Mouse (Mus musculus): ENCODE measurements around the gene Fgd6. TPM values are rescaled to one million over a fixed set of nuclear protein-coding genes. Genes with fewer than 3 reads are reported as not detected.

Gene Fgd6
- polyA plus RNA-seq, 1 experiment from 2014 or later = 3.3 TPM

GRCm38 (mm10) chr10:94076966-94077825, 41.4 kb downstream of the Fgd6 start:
- no peak overlapping the region; the same call in 1 of the 2 replicates for H3K27ac ChIP-seq
- WGBS = 70% methylated on average over 14 of the region's 14 CpGs
- ATAC-seq (ENCODE audit: low FRiP score) = no peak

GRCm38 (mm10) chr10:94080740-94081139, 44.9 kb downstream of the Fgd6 start:
- no peak for ATAC-seq (ENCODE audit: low FRiP score)
- 76% methylated on average over 3 of the region's 3 CpGs for WGBS
- no peaks in the 10 kb centered on the region for H3K9me3 ChIP-seq
- peaks cover 13% of the 10 kb centered on the region for H3K4me1 ChIP-seq
- H3K27ac ChIP-seq = no peak overlapping the region
- no peak overlapping the region for H3K4me2 ChIP-seq
- H3K36me3 ChIP-seq (replicated peaks) = no peaks in the 10 kb centered on the region
- H3K27me3 ChIP-seq = no peaks in the 10 kb centered on the region
- no peak overlapping the region for H3K9ac ChIP-seq
- H3K4me3 ChIP-seq (replicated peaks) = no peak overlapping the region

More at GRCm38 (mm10) chr10:94076966-94077825, 41.4 kb downstream of the Fgd6 start:
- Histone ChIP-seq H3K4me2 (no peak overlapping the region), H3K9me3 (no peaks in the 10 kb centered on the region), H3K9ac (no peak overlapping the region), H3K4me3 (replicated peaks) (no peak overlapping the region), H3K4me1 (peaks cover 21% of the 10 kb centered on the region), H3K27me3 (no peaks in the 10 kb centered on the region), H3K36me3 (replicated peaks) (no peaks in the 10 kb centered on the region)

- H3K27me3 ChIP-seq = no peaks in the 10 kb centered on the region
- H3K4me2 ChIP-seq = no peak overlapping the region
- WGBS = 34% methylated on average over 7 of the region's 7 CpGs
- H3K36me3 ChIP-seq (replicated peaks) = no peaks in the 10 kb centered on the region
- no peak for ATAC-seq (ENCODE audit: low FRiP score)
- no peak overlapping the region for H3K4me3 ChIP-seq (replicated peaks)
- H3K27ac ChIP-seq = no peak overlapping the region
- peaks cover 11% of the 10 kb centered on the region for H3K4me1 ChIP-seq
- no peak overlapping the region for H3K9ac ChIP-seq
- H3K9me3 ChIP-seq = no peaks in the 10 kb centered on the region
Observed at GRCm38 (mm10) chr10:94082040-94082734, 46.4 kb downstream of the Fgd6 start.

GRCm38 (mm10) chr10:94086315-94086714, 50.5 kb downstream of the Fgd6 start:
- Histone ChIP-seq H3K27ac (no peak overlapping the region), H3K4me1 (peaks cover 13% of the 10 kb centered on the region), H3K4me2 (no peak overlapping the region), H3K9ac (no peak overlapping the region), H3K4me3 (replicated peaks) (no peak overlapping the region), H3K9me3 (no peaks in the 10 kb centered on the region), H3K36me3 (replicated peaks) (peaks cover 8% of the 10 kb centered on the region; the same call in 1 of the 2 replicates), H3K27me3 (no peaks in the 10 kb centered on the region)
- WGBS = 79% methylated on average over 8 of the region's 8 CpGs
- ATAC-seq (ENCODE audit: low FRiP score) = no peak

GRCm38 (mm10) chr10:94087367-94088077, 51.7 kb downstream of the Fgd6 start:
- peaks cover 7% of the 10 kb centered on the region for H3K4me1 ChIP-seq
- no peak for ATAC-seq (ENCODE audit: low FRiP score)
- no peak overlapping the region for H3K4me3 ChIP-seq (replicated peaks)
- 0 out of 2 replicates have a peak overlapping the region, but pooled peaks have one; percentile 50 for H3K27ac ChIP-seq
- peaks cover 13% of the 10 kb centered on the region for H3K36me3 ChIP-seq (replicated peaks)
- peak overlapping the region; percentile 15; the same call in 1 of the 2 replicates for H3K4me2 ChIP-seq
- no peaks in the 10 kb centered on the region for H3K9me3 ChIP-seq
- no peak overlapping the region for H3K9ac ChIP-seq
- WGBS = 57% methylated on average over 8 of the region's 11 CpGs
- H3K27me3 ChIP-seq = no peaks in the 10 kb centered on the region

GRCm38 (mm10) chr10:94090032-94090431, 54.2 kb downstream of the Fgd6 start:
- H3K27me3 ChIP-seq = no peaks in the 10 kb centered on the region
- H3K4me2 ChIP-seq = no peak overlapping the region
- no peak for ATAC-seq (ENCODE audit: low FRiP score)
- H3K9ac ChIP-seq = no peak overlapping the region
- peaks cover 13% of the 10 kb centered on the region for H3K36me3 ChIP-seq (replicated peaks)
- H3K27ac ChIP-seq = no peak overlapping the region
- H3K4me3 ChIP-seq (replicated peaks) = no peak overlapping the region
- 95% methylated on average over 3 of the region's 3 CpGs for WGBS
- H3K4me1 ChIP-seq = peaks cover 13% of the 10 kb centered on the region
- no peaks in the 10 kb centered on the region for H3K9me3 ChIP-seq

- Histone ChIP-seq H3K4me2 (no peak overlapping the region), H3K27me3 (no peaks in the 10 kb centered on the region), H3K27ac (no peak overlapping the region), H3K4me3 (replicated peaks) (no peak overlapping the region), H3K9ac (no peak overlapping the region), H3K36me3 (replicated peaks) (peaks cover 13% of the 10 kb centered on the region), H3K4me1 (0 out of 2 replicates have a peak, but pooled peaks cover 5% of the 10 kb centered on the region), H3K9me3 (no peaks in the 10 kb centered on the region)
- WGBS = 58% methylated on average over 5 of the region's 5 CpGs
- ATAC-seq (ENCODE audit: low FRiP score) = no peak
Observed at GRCm38 (mm10) chr10:94093534-94093933, 57.7 kb downstream of the Fgd6 start.

- no peak overlapping the region for H3K4me2 ChIP-seq
- H3K27me3 ChIP-seq = no peaks in the 10 kb centered on the region
- H3K9ac ChIP-seq = no peak overlapping the region
- H3K9me3 ChIP-seq = no peaks in the 10 kb centered on the region
- H3K4me1 ChIP-seq = 0 out of 2 replicates have a peak, but pooled peaks cover 5% of the 10 kb centered on the region
- WGBS = 86% methylated on average over 17 of the region's 17 CpGs
- no peak overlapping the region for H3K27ac ChIP-seq
- no peak for ATAC-seq (ENCODE audit: low FRiP score)
- H3K36me3 ChIP-seq (replicated peaks) = peaks cover 10% of the 10 kb centered on the region
- no peak overlapping the region for H3K4me3 ChIP-seq (replicated peaks)
Observed at GRCm38 (mm10) chr10:94095743-94096465, 60.1 kb downstream of the Fgd6 start.

GRCm38 (mm10) chr10:94097081-94097845, 61.5 kb downstream of the Fgd6 start:
- Histone ChIP-seq H3K4me1 (0 out of 2 replicates have a peak, but pooled peaks cover 5% of the 10 kb centered on the region), H3K27ac (no peak overlapping the region), H3K4me3 (replicated peaks) (no peak overlapping the region), H3K27me3 (no peaks in the 10 kb centered on the region), H3K4me2 (no peak overlapping the region), H3K36me3 (replicated peaks) (peaks cover under 1% of the 10 kb centered on the region), H3K9ac (no peak overlapping the region), H3K9me3 (no peaks in the 10 kb centered on the region)
- 65% methylated on average over 3 of the region's 3 CpGs for WGBS
- no peak for ATAC-seq (ENCODE audit: low FRiP score)

GRCm38 (mm10) chr10:94098100-94098499, 62.3 kb downstream of the Fgd6 start:
- H3K4me1 ChIP-seq = 0 out of 2 replicates have a peak, but pooled peaks cover 5% of the 10 kb centered on the region
- WGBS = 86% methylated on average over 3 of the region's 3 CpGs
- H3K4me2 ChIP-seq = no peak overlapping the region
- ATAC-seq (ENCODE audit: low FRiP score) = no peak
- H3K27me3 ChIP-seq = no peaks in the 10 kb centered on the region
- no peak overlapping the region for H3K27ac ChIP-seq
- no peak overlapping the region for H3K4me3 ChIP-seq (replicated peaks)
- H3K36me3 ChIP-seq (replicated peaks) = no peaks in the 10 kb centered on the region
- H3K9me3 ChIP-seq = no peaks in the 10 kb centered on the region
- no peak overlapping the region for H3K9ac ChIP-seq

GRCm38 (mm10) chr10:94105498-94105897, 69.7 kb downstream of the Fgd6 start:
- no peak overlapping the region for H3K27ac ChIP-seq
- H3K4me1 ChIP-seq = no peaks in the 10 kb centered on the region
- no peak for ATAC-seq (ENCODE audit: low FRiP score)
- no peak overlapping the region for H3K9ac ChIP-seq
- H3K4me3 ChIP-seq (replicated peaks) = no peak overlapping the region
- no peaks in the 10 kb centered on the region for H3K27me3 ChIP-seq
- 0 out of 2 replicates have a peak, but pooled peaks cover 3% of the 10 kb centered on the region for H3K36me3 ChIP-seq (replicated peaks)
- no peak overlapping the region for H3K4me2 ChIP-seq
- no peaks in the 10 kb centered on the region for H3K9me3 ChIP-seq
- 93% methylated on average over 10 of the region's 10 CpGs for WGBS

Data from forebrain, embryonic 12.5 days (tissue).